Mouse (Mus musculus) hindbrain, embryonic 12.5 days (tissue): ENCODE data around the gene Ak5. TPM values are rescaled to one million over a fixed set of nuclear protein-coding genes. Genes with fewer than 3 reads are reported as not detected.
A peak's percentile ranks its signal among the peaks of the same experiment; 100 is the strongest.

Source experiments
- ATAC-seq: fragments of 200-750 bp; cut with Nextera tagmentation; 2 replicates; pipeline ENCODE4 v1.8.0; 2017; ENCODE audit warnings: moderate TSS enrichment; ENCODE audit not compliant: low FRiP score
- H3K27ac ChIP-seq: fragments of 300-500 bp; sonication (generic); 2 replicates; pipeline ENCODE4 v1.5.1; 2016; ENCODE audit warnings: mild to moderate bottlenecking
- H3K27me3 ChIP-seq: fragments of 300-500 bp; sonication (generic); 2 replicates; pipeline ENCODE4 v1.6.1; 2016; ENCODE audit warnings: mild to moderate bottlenecking
- H3K36me3 ChIP-seq: fragments of 300-500 bp; sonication (generic); 2 replicates; pipeline ENCODE4 v1.6.1; 2016; ENCODE audit warnings: mild to moderate bottlenecking
- H3K4me1 ChIP-seq: fragments of 300-500 bp; sonication (generic); 2 replicates; pipeline ENCODE4 v1.6.1; 2016
- H3K4me2 ChIP-seq: fragments of 300-500 bp; sonication (generic); replicated peaks from 2 replicates; pipeline ENCODE4 v1.6.1; 2016; ENCODE audit warnings: mild to moderate bottlenecking
- H3K4me3 ChIP-seq: fragments of 300-500 bp; sonication (generic); 2 replicates; pipeline ENCODE4 v1.5.1; 2016; ENCODE audit warnings: mild to moderate bottlenecking
- H3K9ac ChIP-seq: fragments of 300-500 bp; sonication (generic); 2 replicates; pipeline ENCODE4 v1.6.1; 2016; ENCODE audit warnings: mild to moderate bottlenecking, moderate library complexity
- H3K9me3 ChIP-seq: fragments of 300-500 bp; sonication (generic); replicated peaks from 2 replicates; pipeline ENCODE4 v1.6.1; 2016; ENCODE audit warnings: mild to moderate bottlenecking
- WGBS: fragments of 180-500 bp; shearing (Covaris S2); methylation state at CpG from one replicate; pipeline ENCODE4 v1.1.7; 2016; 5-methylcytosine and 5-hydroxymethylcytosine counted together
- polyA plus RNA-seq: library from polyadenylated mRNA; unstranded; fragments of >200 nt; fragmentation: Nextera tagmentation; extraction: Ambion mirVana; gene quantifications from 2 replicates; pipeline ENCODE4 v1.2.1, GENCODE M21; 2016

Ak5 gene
- polyA plus RNA-seq, 1 experiment from 2014 or later: 2.1 TPM

- no peaks in the 10 kb centered on the region for H3K9me3 ChIP-seq
- no peaks in the 10 kb centered on the region for H3K27me3 ChIP-seq
- no peak overlapping the region for H3K4me3 ChIP-seq
- H3K9ac ChIP-seq: no peak overlapping the region
- H3K27ac ChIP-seq: no peak overlapping the region
- no peak for ATAC-seq
- no peaks in the 10 kb centered on the region for H3K36me3 ChIP-seq
- no peak overlapping the region for H3K4me2 ChIP-seq
- no peaks in the 10 kb centered on the region for H3K4me1 ChIP-seq
- WGBS: 84% methylated on average over 9 of the region's 9 CpGs
Observed at GRCm38 (mm10) chr3:152689105-152689504, 20.9 kb upstream of the Ak5 start.

GRCm38 (mm10) chr3:152688532-152688931 is 20.4 kb upstream of the Ak5 start:
- H3K36me3 ChIP-seq: no peaks in the 10 kb centered on the region
- H3K9me3 ChIP-seq: no peaks in the 10 kb centered on the region
- no peak overlapping the region for H3K9ac ChIP-seq
- ATAC-seq: no peak
- no peaks in the 10 kb centered on the region for H3K4me1 ChIP-seq
- WGBS: 87% methylated on average over 5 of the region's 5 CpGs
- H3K27me3 ChIP-seq: no peaks in the 10 kb centered on the region
- H3K4me3 ChIP-seq: no peak overlapping the region
- no peak overlapping the region for H3K4me2 ChIP-seq
- H3K27ac ChIP-seq: no peak overlapping the region

- Histone ChIP-seq H3K9ac (no peak overlapping the region), H3K27me3 (peaks cover 3% of the 10 kb centered on the region; the same call in 1 of the 2 replicates), H3K27ac (no peak overlapping the region), H3K9me3 (no peaks in the 10 kb centered on the region), H3K4me1 (no peaks in the 10 kb centered on the region), H3K4me2 (no peak overlapping the region), H3K36me3 (no peaks in the 10 kb centered on the region), H3K4me3 (no peak overlapping the region)
- 76% methylated on average over 6 of the region's 6 CpGs for WGBS
- ATAC-seq: no peak
Observed at GRCm38 (mm10) chr3:152674663-152675062, 6.5 kb upstream of the Ak5 start.

GRCm38 (mm10) chr3:152669783-152670182 is 1.6 kb upstream of the Ak5 start:
- Histone ChIP-seq H3K27ac (no peak overlapping the region), H3K4me1 (peaks cover 12% of the 10 kb centered on the region), H3K4me2 (no peak overlapping the region), H3K9ac (no peak overlapping the region), H3K9me3 (no peaks in the 10 kb centered on the region), H3K27me3 (peaks cover 35% of the 10 kb centered on the region), H3K36me3 (no peaks in the 10 kb centered on the region), H3K4me3 (no peak overlapping the region)
- no peak for ATAC-seq
- 75% methylated on average over 3 of the region's 3 CpGs for WGBS

- Histone ChIP-seq H3K4me3 (no peak overlapping the region), H3K27ac (no peak overlapping the region), H3K9ac (no peak overlapping the region), H3K4me1 (peaks cover 12% of the 10 kb centered on the region), H3K27me3 (peaks cover 35% of the 10 kb centered on the region), H3K4me2 (no peak overlapping the region), H3K9me3 (no peaks in the 10 kb centered on the region), H3K36me3 (no peaks in the 10 kb centered on the region)
- no peak for ATAC-seq
- 76% methylated on average over 2 of the region's 2 CpGs for WGBS
Observed at GRCm38 (mm10) chr3:152668793-152669192, 633 bp upstream of the Ak5 start.

DNA sequence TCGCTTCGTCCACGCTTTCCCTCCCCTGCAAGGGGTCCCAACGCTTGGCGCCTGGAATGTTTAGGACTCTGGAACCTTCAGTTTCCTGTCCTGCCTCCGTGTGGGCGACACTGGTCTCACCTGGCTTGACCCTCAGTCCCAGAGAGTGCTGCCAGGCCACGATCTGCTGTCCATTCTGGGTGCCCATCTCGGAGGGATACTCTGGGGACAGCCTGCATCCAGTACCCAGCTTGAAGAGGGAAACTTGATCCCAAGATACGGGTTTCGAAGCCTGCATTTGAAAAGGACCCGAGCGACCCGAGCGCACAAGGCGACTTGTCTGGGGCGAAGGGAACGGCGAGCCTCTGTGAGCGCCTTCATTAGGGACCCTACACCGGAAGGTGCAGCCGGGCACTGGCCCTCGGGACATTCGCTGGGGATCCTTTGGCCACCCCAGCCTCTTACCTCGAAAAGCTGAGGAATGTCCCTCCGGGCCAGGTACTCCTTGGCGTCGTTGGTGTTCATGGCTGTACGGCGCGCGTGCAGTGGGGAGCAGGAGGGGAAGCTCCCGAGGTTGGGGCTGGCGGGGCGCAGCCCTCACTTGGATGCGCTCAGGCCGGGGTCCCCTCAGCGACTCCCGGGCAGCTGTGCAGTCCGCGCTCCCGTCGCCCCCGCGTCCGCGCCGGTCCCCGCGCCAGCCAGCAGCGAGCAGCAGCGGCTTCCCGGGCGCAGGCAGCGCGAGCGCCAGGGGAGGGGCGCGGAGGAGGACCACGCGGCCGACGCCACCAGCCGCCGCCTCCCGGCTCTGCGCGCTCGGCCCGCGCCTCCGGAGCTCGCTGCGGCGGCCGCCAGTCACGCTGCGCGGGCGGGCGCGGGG is 576 bp downstream of the Ak5 start:
- Histone ChIP-seq H3K4me3 (peak overlapping the region; percentile 57), H3K4me1 (peaks cover 12% of the 10 kb centered on the region), H3K27me3 (peaks cover 35% of the 10 kb centered on the region), H3K9ac (peak overlapping the region; percentile 61), H3K36me3 (no peaks in the 10 kb centered on the region), H3K27ac (no peak overlapping the region), H3K4me2 (peak overlapping the region; percentile 98), H3K9me3 (no peaks in the 10 kb centered on the region)
- under 1% methylated on average over 72 of the region's 82 CpGs for WGBS
- ATAC-seq: peak; percentile 81

DNA sequence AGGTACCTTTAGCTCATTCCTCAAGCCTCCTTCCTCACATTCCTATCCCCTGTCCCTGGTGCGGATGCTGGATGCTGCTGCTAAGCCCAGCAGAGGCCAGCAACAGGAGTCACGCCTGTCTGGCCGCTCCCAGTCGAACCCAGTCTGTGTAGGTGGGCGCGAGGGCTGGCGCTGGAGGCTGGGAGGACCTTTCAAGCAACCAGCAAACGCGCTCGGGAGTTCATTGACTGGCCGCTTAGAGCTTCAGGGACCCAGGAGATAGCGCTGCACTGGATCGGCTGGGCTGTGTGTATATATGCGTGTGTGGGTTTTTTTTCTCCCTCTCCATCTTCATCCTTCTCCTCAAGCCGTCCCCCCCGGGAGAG is 1.2 kb downstream of the Ak5 start:
- H3K4me2 ChIP-seq: peak overlapping the region; percentile 98
- peak overlapping the region; percentile 61 for H3K9ac ChIP-seq
- peaks cover 12% of the 10 kb centered on the region for H3K4me1 ChIP-seq
- peak; percentile 21 for ATAC-seq
- H3K9me3 ChIP-seq: no peaks in the 10 kb centered on the region
- H3K27ac ChIP-seq: no peak overlapping the region
- H3K4me3 ChIP-seq: peak overlapping the region; percentile 57
- whole genome bisulfite sequencing: under 1% methylated on average over 16 of the region's 16 CpGs
- H3K27me3 ChIP-seq: peaks cover 35% of the 10 kb centered on the region
- H3K36me3 ChIP-seq: no peaks in the 10 kb centered on the region

GRCm38 (mm10) chr3:152658592-152658991 is 9.6 kb downstream of the Ak5 start:
- H3K36me3 ChIP-seq: no peaks in the 10 kb centered on the region
- H3K9me3 ChIP-seq: 0 out of 2 replicates have a peak, but pooled peaks cover 2% of the 10 kb centered on the region
- no peak for ATAC-seq
- no peak overlapping the region for H3K4me2 ChIP-seq
- H3K9ac ChIP-seq: no peak overlapping the region
- H3K4me1 ChIP-seq: no peaks in the 10 kb centered on the region
- H3K4me3 ChIP-seq: no peak overlapping the region
- H3K27ac ChIP-seq: no peak overlapping the region
- WGBS: 85% methylated on average over 2 of the region's 2 CpGs
- H3K27me3 ChIP-seq: no peaks in the 10 kb centered on the region

DNA sequence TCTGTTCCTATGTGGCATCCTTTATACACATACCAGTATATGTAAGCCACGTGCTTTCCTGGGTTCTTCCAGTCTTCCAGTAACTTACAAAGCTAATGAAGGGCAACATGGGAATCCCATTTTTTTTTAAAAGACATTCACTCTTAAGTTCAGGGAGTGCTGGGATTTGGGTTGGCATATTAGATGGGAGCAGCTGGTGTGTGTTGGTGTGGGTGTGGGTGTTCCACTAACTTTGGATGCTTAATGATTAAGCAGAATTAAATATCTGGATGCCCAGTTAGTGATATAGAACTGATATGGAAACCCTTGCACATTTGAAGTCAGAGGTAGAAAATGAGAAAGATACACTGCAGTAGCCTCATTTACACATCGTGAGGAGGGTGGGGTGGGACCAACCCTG is 16.2 kb downstream of the Ak5 start:
- Histone ChIP-seq H3K36me3 (no peaks in the 10 kb centered on the region), H3K4me1 (no peaks in the 10 kb centered on the region), H3K4me2 (no peak overlapping the region), H3K27me3 (no peaks in the 10 kb centered on the region), H3K9ac (no peak overlapping the region), H3K4me3 (no peak overlapping the region), H3K9me3 (no peaks in the 10 kb centered on the region), H3K27ac (no peak overlapping the region)
- no peak for ATAC-seq
- whole genome bisulfite sequencing: 92% methylated on average over 2 of the region's 2 CpGs

DNA sequence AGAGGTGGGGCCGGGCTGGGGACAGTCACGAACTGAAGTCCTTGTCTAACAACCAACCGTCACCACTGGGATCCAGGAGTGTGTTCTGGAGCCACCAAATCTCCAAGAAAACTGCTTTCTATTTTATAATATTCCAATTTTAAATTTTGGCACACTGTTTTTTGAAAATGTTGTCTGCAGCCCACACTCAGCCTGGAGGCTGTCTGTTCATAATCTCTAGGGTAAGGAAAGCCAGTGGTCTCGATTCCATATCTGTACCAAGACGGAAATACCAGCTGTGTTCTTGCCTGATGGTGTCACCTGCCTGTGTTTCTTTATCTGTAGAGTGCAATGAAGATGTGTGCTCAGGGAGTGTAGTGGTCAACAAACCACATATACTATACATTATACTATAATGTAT is 23.6 kb downstream of the Ak5 start:
- Histone ChIP-seq H3K36me3 (no peaks in the 10 kb centered on the region), H3K9ac (no peak overlapping the region), H3K9me3 (no peaks in the 10 kb centered on the region), H3K4me3 (no peak overlapping the region), H3K4me1 (no peaks in the 10 kb centered on the region), H3K27ac (no peak overlapping the region), H3K4me2 (no peak overlapping the region), H3K27me3 (no peaks in the 10 kb centered on the region)
- WGBS: 90% methylated on average over 5 of the region's 5 CpGs
- no peak for ATAC-seq

- H3K4me2 ChIP-seq: no peak overlapping the region
- H3K4me1 ChIP-seq: peaks cover 5% of the 10 kb centered on the region; the same call in 1 of the 2 replicates
- no peak overlapping the region for H3K9ac ChIP-seq
- WGBS: 77% methylated on average over 10 of the region's 10 CpGs
- H3K4me3 ChIP-seq: no peak overlapping the region
- no peaks in the 10 kb centered on the region for H3K27me3 ChIP-seq
- H3K9me3 ChIP-seq: no peaks in the 10 kb centered on the region
- H3K36me3 ChIP-seq: no peaks in the 10 kb centered on the region
- no peak overlapping the region for H3K27ac ChIP-seq
- ATAC-seq: no peak
Observed at GRCm38 (mm10) chr3:152625061-152625820, 42.9 kb downstream of the Ak5 start.

GRCm38 (mm10) chr3:152620534-152620933 is 47.6 kb downstream of the Ak5 start:
- no peaks in the 10 kb centered on the region for H3K27me3 ChIP-seq
- H3K9me3 ChIP-seq: no peaks in the 10 kb centered on the region
- no peak overlapping the region for H3K4me3 ChIP-seq
- WGBS: 37% methylated on average over 11 of the region's 11 CpGs
- no peaks in the 10 kb centered on the region for H3K36me3 ChIP-seq
- peaks cover 8% of the 10 kb centered on the region; the same call in 1 of the 2 replicates for H3K4me1 ChIP-seq
- H3K9ac ChIP-seq: no peak overlapping the region
- H3K27ac ChIP-seq: no peak overlapping the region
- no peak overlapping the region for H3K4me2 ChIP-seq
- ATAC-seq: no peak
